Mouse (Mus musculus) embryonic fibroblast, embryonic 13.5 days (primary cell): ENCODE measurements around the gene Gnas. TPM values are rescaled to one million over a fixed set of nuclear protein-coding genes. Genes with fewer than 3 reads are reported as not detected.
"Not testable (repeated sequence)": the region's sequence is repeated elsewhere in the genome, so short reads cannot be mapped to it uniquely, and the experiment has no call there.

Experiments
- H3K27ac ChIP-seq: 2 replicates; pipeline ENCODE4 v1.5.1; 2012; ENCODE audit warnings: low read length, control low read depth, inconsistent platforms; ENCODE audit not compliant: insufficient read depth
- H3K4me1 ChIP-seq: 2 replicates; pipeline ENCODE4 v1.6.1; 2011; ENCODE audit warnings: low read length; ENCODE audit not compliant: control insufficient read depth, insufficient read depth
- H3K4me3 ChIP-seq: 2 replicates; pipeline ENCODE4 v1.5.1; 2011; ENCODE audit warnings: mild to moderate bottlenecking, control low read depth, low read length; ENCODE audit not compliant: insufficient read depth
- CTCF ChIP-seq: IDR thresholded peaks from 2 replicates; pipeline ENCODE4 v1.5.1; 2011; ENCODE audit warnings: mild to moderate bottlenecking, control low read depth, low read length, moderate library complexity, borderline replicate concordance; ENCODE audit not compliant: insufficient read depth
- POLR2A ChIP-seq: IDR thresholded peaks from 2 replicates; pipeline ENCODE4 v1.6.1; 2011; ENCODE audit warnings: low read depth, mild to moderate bottlenecking, control low read depth, low read length, moderate library complexity
- polyA plus RNA-seq: library from polyadenylated mRNA; stranded (reverse); fragments of >200 nt; gene quantifications from 2 replicates; pipeline ENCODE4 v1.2.4, GENCODE M21; 2011; ENCODE audit warnings: low read depth; ENCODE audit not compliant: missing spikeins, insufficient read length

Gnas gene
- polyA plus RNA-seq, 1 experiment: 1,076 TPM

DNA sequence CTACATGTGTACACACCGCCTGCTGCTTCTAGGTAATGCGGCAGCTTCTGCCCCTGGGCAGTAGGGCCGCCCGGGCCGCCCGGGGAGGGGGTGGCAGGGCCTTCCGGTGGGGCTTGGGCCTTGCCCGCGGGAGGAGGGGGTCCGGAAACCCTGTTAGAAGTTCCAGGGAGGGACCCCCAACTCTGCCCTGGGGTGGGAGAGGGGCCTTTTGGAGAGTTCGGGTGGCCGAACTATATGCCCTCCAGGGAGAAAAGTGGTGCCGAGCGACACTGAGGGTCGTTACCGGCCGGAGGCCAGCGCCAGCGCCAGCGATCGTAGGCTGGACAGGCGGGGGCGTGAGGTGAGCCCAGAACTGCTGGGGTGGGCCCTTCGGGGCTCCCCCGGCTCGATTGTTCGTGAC lies 16.1 kb downstream of the Gnas start:
- TF ChIP-seq POLR2A: no peak
- TF ChIP-seq CTCF: no peak
- Histone ChIP-seq H3K4me1 (no peaks in the 10 kb centered on the region), H3K4me3 (0 out of 2 replicates have a peak overlapping the region, but pooled peaks have one; percentile 5), H3K27ac (no peak overlapping the region)

DNA sequence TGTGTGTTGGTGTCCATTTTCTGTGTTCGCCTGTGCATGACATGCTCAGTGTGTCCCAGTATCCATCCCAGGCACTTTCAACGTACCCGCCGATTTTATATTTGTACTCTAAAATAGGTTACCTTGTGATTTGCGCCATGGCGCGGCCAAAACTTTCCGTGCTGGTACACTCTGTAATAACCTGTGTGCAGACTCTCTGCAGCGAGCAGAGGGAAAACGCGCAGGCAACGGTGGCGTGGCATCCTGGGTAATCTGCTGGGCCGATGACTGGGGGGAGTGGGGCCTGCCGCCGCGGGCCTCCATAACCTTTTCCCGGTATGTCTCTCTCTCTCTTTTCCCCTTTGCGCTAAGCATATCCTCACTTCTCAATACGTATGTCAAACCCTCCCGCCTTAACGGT lies 16.5 kb downstream of the Gnas start:
- Histone ChIP-seq H3K4me1 (no peaks in the 10 kb centered on the region), H3K4me3 (no peak overlapping the region), H3K27ac (no peak overlapping the region)
- TF ChIP-seq CTCF: no peak
- no peak for TF ChIP-seq POLR2A

DNA sequence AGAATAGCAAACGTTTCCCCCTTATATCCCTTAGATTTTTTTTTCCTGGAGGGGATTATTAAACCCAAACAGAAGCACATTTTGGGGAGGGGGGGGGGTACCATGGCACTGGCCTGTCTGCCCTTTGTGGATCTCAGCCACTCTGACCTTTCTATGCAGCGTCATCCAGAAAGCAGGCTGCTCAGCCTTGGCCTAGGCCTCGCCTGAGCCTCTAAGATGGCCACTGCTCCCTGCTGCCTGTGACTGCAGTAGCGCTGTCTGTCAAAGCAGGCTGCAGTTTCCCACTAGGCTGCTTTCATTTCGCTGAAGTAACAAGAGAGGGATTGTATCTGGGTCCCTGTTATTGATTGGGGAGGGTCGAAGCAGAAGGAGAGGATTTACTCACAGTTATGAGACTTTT lies 18.4 kb downstream of the Gnas start:
- TF ChIP-seq POLR2A (no peak), CTCF (no peak)
- H3K4me3 ChIP-seq: no peak overlapping the region

DNA sequence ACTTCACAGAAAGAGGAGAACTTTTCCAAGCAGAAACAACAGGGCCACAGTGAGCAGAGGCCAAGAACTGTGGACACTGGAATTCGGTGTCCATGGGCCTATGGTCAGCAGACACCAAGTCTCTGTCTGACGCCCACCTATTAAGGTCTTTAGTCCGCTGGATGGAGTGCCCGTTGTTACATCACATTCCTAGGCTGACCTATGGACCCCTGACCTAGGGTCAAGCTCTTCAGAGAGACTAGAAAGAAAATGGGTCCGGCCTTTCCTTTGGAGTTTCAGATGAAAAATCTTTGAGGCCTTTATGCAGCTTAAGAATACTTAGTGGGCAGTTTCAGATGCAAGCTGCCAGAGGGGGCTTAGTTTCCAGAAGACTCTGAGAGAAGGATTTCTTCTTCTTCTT lies 21.5 kb downstream of the Gnas start:
- Histone ChIP-seq H3K4me3 (no peak overlapping the region), H3K4me1 (no peaks in the 10 kb centered on the region), H3K27ac (no peak overlapping the region)
- TF ChIP-seq CTCF: no peak
- TF ChIP-seq POLR2A: no peak

More for the DNA sequence above, 18.4 kb downstream of the Gnas start:
- H3K4me1 ChIP-seq: no peaks in the 10 kb centered on the region
- H3K27ac ChIP-seq: no peak overlapping the region

DNA sequence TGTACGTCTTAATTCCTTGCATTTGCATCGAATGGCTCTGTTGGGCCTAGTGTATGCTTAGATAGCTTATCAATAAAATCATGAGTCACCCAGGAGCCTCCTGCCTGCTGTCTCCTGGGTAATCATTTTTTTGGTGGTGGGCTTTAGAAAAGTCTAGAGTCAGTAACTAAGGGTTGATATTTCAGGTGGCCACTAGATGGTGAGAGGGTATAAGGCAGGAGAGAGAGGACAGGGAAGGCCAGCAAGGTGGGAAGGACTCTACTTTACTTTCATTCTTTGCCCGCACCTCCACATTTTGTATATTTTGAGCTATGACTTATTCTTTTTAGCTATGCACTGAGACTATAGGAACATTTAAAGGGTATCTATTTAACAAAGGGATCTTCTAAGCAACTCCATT lies 23.8 kb downstream of the Gnas start:
- H3K27ac ChIP-seq: no peak overlapping the region
- no peak for TF ChIP-seq CTCF
- TF ChIP-seq POLR2A: no peak
- H3K4me3 ChIP-seq: no peak overlapping the region
- H3K4me1 ChIP-seq: no peaks in the 10 kb centered on the region

DNA sequence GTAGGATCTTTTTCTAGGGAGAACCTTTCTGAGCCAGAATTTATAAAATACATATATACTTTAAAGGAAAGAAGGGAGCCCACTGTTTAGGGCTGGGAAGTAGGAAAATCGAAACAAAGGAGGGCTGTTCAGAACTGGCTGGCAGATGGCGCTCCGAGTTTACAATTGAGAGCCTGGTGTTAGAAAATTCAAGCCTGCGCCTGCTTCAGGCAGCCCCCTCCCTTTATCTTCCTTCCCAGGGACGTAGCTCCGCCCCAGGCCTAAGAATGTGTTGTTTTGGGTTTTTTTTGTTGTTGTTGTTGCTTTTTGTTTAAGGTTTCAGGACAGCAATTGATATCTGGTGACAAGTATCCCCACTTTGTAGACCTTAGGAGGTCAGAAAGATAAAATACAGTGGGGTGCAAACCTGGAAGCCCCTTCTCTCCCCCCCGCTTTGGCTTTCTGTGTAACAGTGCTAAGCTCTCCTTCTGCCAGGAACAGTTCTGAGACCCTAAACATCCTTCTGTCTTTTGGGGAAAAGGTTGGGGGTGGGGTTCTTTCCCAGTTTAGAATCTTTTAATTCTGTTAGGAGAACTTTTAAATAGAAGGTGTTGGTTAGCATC lies 26.9 kb downstream of the Gnas start:
- TF ChIP-seq POLR2A: no peak
- TF ChIP-seq CTCF: no peak
- H3K27ac ChIP-seq: no peak overlapping the region
- H3K4me1 ChIP-seq: no peaks in the 10 kb centered on the region
- H3K4me3 ChIP-seq: no peak overlapping the region

DNA sequence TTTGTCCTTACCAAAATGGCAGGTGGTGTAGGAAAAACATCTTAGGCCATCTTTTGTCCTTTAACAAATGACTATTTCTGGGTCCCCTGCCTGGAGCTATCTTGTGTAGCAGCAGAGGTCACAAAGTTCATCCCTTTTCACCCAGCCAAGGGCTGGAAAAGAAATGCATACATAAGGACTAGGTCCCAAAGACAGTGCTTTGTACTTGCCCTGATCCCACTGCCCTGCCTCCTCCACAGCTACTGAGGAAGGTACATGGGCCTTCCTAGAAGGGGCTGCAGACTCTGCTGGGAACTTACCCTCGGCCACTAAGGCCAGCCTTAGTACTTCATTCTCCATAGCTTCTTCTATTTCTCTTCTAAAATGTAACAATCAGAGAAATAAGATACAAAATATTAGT lies 27.5 kb downstream of the Gnas start:
- H3K4me1 ChIP-seq: no peaks in the 10 kb centered on the region
- H3K4me3 ChIP-seq: no peak overlapping the region
- H3K27ac ChIP-seq: no peak overlapping the region
- TF ChIP-seq POLR2A (no peak), CTCF (no peak)

DNA sequence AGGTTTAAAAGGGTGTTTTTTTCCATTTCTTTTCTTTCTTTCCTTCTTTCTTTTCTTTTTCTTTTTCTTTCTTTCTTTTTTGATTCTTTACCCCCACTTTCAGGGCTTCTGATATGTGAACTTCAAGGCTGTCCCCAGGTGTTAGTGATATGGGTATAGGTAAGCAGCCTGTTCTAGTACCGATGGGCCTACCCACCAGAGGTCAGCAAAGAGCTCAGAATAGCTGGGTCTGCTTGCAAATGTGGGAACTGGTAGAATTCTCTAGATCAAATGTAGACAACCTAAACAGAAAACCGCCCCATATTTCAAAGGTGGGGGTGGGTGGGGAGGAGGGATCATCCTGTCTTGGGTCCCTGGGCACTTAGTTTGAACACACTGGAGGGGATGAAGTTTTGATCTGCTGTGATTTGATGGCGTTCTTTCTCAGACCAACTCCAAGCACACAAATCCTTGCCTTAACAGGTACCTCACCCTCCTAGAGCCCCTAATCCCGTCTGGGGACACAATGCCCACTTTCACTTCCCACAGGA lies 28.1 kb downstream of the Gnas start:
- no peaks in the 10 kb centered on the region for H3K4me1 ChIP-seq
- H3K27ac ChIP-seq: no peak overlapping the region
- TF ChIP-seq POLR2A (no peak), CTCF (peak; percentile 58; the same call in 1 of the 2 replicates)
- H3K4me3 ChIP-seq: no peak overlapping the region

DNA sequence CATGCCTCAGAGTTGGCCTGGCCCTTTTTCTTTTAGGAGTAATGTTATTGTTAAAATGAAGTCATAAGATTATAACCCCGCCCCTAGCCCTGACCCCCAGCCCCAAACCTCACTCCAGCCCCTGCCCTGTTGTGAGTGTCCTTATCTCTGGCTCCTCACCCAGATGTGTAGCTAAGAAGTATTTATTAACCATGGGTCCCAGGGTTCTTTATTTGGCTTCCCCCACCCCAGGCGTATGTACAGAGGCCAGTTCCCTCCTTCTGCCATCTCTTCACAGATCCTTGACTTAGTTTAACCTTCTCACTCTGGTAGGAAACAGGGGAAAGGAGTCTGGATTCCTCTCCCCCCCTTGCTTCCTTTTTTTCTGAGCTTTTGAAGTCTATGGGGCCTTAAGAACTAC lies 28.5 kb downstream of the Gnas start:
- Histone ChIP-seq H3K27ac (no peak overlapping the region), H3K4me1 (no peaks in the 10 kb centered on the region), H3K4me3 (no peak overlapping the region)
- TF ChIP-seq CTCF (no peak), POLR2A (no peak)

DNA sequence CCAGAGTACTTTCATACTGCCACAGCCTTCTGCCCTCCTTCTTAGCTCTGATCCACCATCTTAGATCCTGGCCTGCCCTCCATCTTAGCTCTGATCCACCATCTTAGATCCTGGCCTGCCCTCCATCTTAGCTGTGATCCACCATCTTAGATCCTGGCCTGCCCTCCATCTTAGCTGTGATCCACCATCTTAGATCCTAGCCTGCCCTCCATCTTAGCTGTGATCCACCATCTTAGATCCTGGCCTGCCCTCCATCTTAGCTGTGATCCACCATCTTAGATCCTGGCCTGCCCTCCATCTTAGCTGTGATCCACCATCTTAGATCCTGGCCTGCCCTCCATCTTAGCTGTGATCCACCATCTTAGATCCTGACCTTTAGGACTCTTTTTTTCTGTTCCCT lies 31.3 kb downstream of the Gnas start:
- H3K4me1 ChIP-seq, H3K4me3 ChIP-seq, H3K27ac ChIP-seq: not testable (repeated sequence)

DNA sequence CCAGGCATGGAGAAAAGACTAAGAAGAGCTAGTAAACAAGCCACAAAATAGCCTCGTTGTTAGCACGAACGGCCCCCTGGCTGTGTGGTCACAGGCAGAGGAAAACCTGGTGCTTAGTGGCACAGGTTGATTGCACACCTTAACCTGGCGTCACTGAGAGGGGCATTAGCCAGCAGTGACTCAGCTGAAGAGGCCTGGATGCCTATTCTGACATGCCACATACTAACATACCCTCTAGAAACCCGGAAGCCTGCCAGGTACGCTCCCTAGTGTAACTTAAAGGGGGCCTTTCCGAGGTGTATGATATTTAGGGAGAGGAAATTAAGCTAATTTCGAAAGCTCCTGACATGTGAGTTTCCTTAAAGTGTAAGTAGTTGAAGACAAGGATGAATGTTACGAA lies 32.5 kb downstream of the Gnas start:
- no peak for TF ChIP-seq CTCF
- no peak for TF ChIP-seq POLR2A
- no peak overlapping the region for H3K27ac ChIP-seq
- no peaks in the 10 kb centered on the region for H3K4me1 ChIP-seq
- no peak overlapping the region for H3K4me3 ChIP-seq
